Mouse (Mus musculus): Measurements from ENCODE around the gene Olfr750. TPM values are rescaled to one million over a fixed set of nuclear protein-coding genes. Genes with fewer than 3 reads are reported as not detected.

Gene Olfr750
- under 1 TPM in 1 of 2 experiments, not detected in 1; 0.44 TPM for polyA plus RNA-seq (2017; shearing (Covaris generic))

GRCm38 (mm10) chr14:51074335-51074734 lies at the start of gene Olfr750:
Gene Olfr750 (minus strand): TSS chr14:51074435.

GRCm38 (mm10) chr14:51113916-51114560 lies 39.8 kb upstream of the Olfr750 start, which contains the start of gene Eddm3b:
Gene Eddm3b (plus strand): TSS chr14:51114426.

GRCm38 (mm10) chr14:51090921-51091900 lies 17.0 kb upstream of the Olfr750 start, which contains the start of the genes Rnase4 and Ang:
Gene Rnase4 (plus strand): TSS chr14:51091077.
Gene Ang (plus strand): TSS chr14:51091150.

GRCm38 (mm10) chr14:51057401-51057831 lies 16.8 kb downstream of the Olfr750 start, which contains the start of gene Rnase12:
Gene Rnase12 (minus strand): TSS chr14:51057661.

GRCm38 (mm10) chr14:51050063-51050462 lies 24.2 kb downstream of the Olfr750 start, which contains the start of gene Rnase11:
Gene Rnase11 (minus strand): TSS chr14:51050163.

GRCm38 (mm10) chr14:51041769-51042168 lies 32.5 kb downstream of the Olfr750 start, which contains the start of gene Rnase9:
Gene Rnase9 (minus strand): TSS chr14:51041869.

Other genes with a start within 250 kb of the Olfr750 start
- 10 to 100 TPM; 19.2 to 24.1 TPM for gene Tep1, start 203.9 kb downstream of the Olfr750 start, polyA plus RNA-seq (2017; shearing (Covaris generic))
- gene Klhl33, start 176.9 kb downstream of the Olfr750 start, polyA plus RNA-seq (2017; shearing (Covaris generic)): under 1 TPM; 0.02 to 0.21 TPM
- 10 to 100 TPM; 84.6 to 90.7 TPM for gene Osgep, start 149.5 kb downstream of the Olfr750 start, polyA plus RNA-seq (2017; shearing (Covaris generic))
- gene Apex1, start 149.5 kb downstream of the Olfr750 start, polyA plus RNA-seq (2017; shearing (Covaris generic)): 10 to 100 TPM; 41.2 to 87.4 TPM
- gene Pip4p1, start 143.6 kb downstream of the Olfr750 start, polyA plus RNA-seq (2017; shearing (Covaris generic)): 10 to 100 TPM; 60.2 to 68.1 TPM
- 10 to 100 TPM; 50.8 to 76.6 TPM for gene Pnp, start 143.4 kb downstream of the Olfr750 start, polyA plus RNA-seq (2017; shearing (Covaris generic))
- not detected for gene Gm49342, start 129.9 kb downstream of the Olfr750 start, polyA plus RNA-seq (2017; shearing (Covaris generic))
- 1 to 10 TPM; 1.6 to 2.0 TPM for gene Pnp2, start 118.4 kb downstream of the Olfr750 start, polyA plus RNA-seq (2017; shearing (Covaris generic))
- under 1 TPM in 1 of 2 experiments, not detected in 1; 0.19 TPM for gene Rnase10, start 66.7 kb downstream of the Olfr750 start, polyA plus RNA-seq (2017; shearing (Covaris generic))
- not detected for gene Rnase9, start 32.6 kb downstream of the Olfr750 start, polyA plus RNA-seq (2017; shearing (Covaris generic))
- gene Rnase11, start 24.3 kb downstream of the Olfr750 start, polyA plus RNA-seq (2017; shearing (Covaris generic)): not detected
- under 1 TPM in 1 of 2 experiments, not detected in 1; 0.51 TPM for gene Rnase12, start 16.8 kb downstream of the Olfr750 start, polyA plus RNA-seq (2017; shearing (Covaris generic))
- 10 to 100 TPM in 1 of 2 experiments, 1 to 10 TPM in 1; 9.8 to 25.8 TPM for gene Rnase4, start 16.6 kb upstream of the Olfr750 start, polyA plus RNA-seq (2017; shearing (Covaris generic))
- gene Ang, start 16.7 kb upstream of the Olfr750 start, polyA plus RNA-seq (2017; shearing (Covaris generic)): 1 to 10 TPM in 1 of 2 experiments, under 1 TPM in 1; 0.49 to 8.6 TPM
- gene Eddm3b, start 40.0 kb upstream of the Olfr750 start, polyA plus RNA-seq (2017; shearing (Covaris generic)): not detected
- gene Rnase6, start 49.5 kb upstream of the Olfr750 start, polyA plus RNA-seq (2017; shearing (Covaris generic)): 1 to 10 TPM; 1.3 to 2.7 TPM
- gene Rnase1, start 72.3 kb upstream of the Olfr750 start, polyA plus RNA-seq (2017; shearing (Covaris generic)): under 1 TPM in 1 of 2 experiments, not detected in 1; 0.47 TPM
- not detected for gene Rnase2b, start 87.8 kb upstream of the Olfr750 start, polyA plus RNA-seq (2017; shearing (Covaris generic))
- not detected for gene Ang2, start 124.7 kb upstream of the Olfr750 start, polyA plus RNA-seq (2017; shearing (Covaris generic))
- not detected for gene Ear14, start 129.0 kb upstream of the Olfr750 start, polyA plus RNA-seq (2017; shearing (Covaris generic))
- under 1 TPM in 1 of 2 experiments, not detected in 1; 0.95 TPM for gene Rnase2a, start 181.7 kb upstream of the Olfr750 start, polyA plus RNA-seq (2017; shearing (Covaris generic))

Data from activated CD4-positive, CD25-positive, alpha-beta regulatory T cell (primary cell).